10 mouse cellular contexts compared by ENCODE assay signal in genomic region chrX:77559199-77559881, GRCm38 (mm10). TPM values are rescaled to one million over a fixed set of nuclear protein-coding genes. Genes with fewer than 3 reads are reported as not detected.
A peak's percentile ranks its signal among the peaks of the same experiment; 100 is the strongest.
DNase-seq lines count a peak whose midpoint lies in the region; ATAC-seq and TF ChIP-seq lines count a peak whose summit lies in the region.
"Had no signal": no experiment of that assay in that cellular context is flagged by ENCODE, and none has a peak within 500 bp of the region (broad histone marks: within the 10 kb centered on the region; RNA-seq: fewer than 3 reads in every experiment).

No protein-coding gene starts in this region.

- DNase-seq in heart, adult 2 months = peak in 1 of 2 experiments; percentile 51
- peak; percentile 25 for DNase-seq in Patski (ENCODE audit: low read depth, low spot score)
- peak; percentile 67 to 73 for DNase-seq in cerebellum, postnatal 36 days
- no peak for DNase-seq in layer of hippocampus, adult 8-10 months (ENCODE audit: low spot score in 2 of 2)
- no peak for DNase-seq in left cerebral cortex, adult 9 months (ENCODE audit: low spot score in 2 of 2)
- no peak for DNase-seq in midbrain, embryonic 11.5 days (ENCODE audit: low spot score, missing footprints)

- H3K27ac ChIP-seq in heart, adult 2 months = no peak overlapping the region
- H3K27ac ChIP-seq in heart, embryonic 12.5 days (ENCODE audit: poor library complexity, severe bottlenecking) = no peak overlapping the region
- H3K27ac ChIP-seq in liver, embryonic 15.5 days (replicated peaks) = no peak overlapping the region
- H3K27ac ChIP-seq in midbrain, embryonic 11.5 days (ENCODE audit: low read depth, low read length) = no peak overlapping the region
- H3K27ac ChIP-seq: limb, embryonic 15.5 days had no signal

- H3K79me2 ChIP-seq in heart, adult 2 months (replicated peaks; ENCODE audit: control insufficient read depth, insufficient read depth, low read length) = peaks cover 2% of the 10 kb centered on the region; the same call in 1 of the 2 replicates

- POLR2A ChIA-PET in Patski (lab: Charles Lee) = no interaction called here

- no peak for ATAC-seq in heart, embryonic 12.5 days (ENCODE audit: insufficient number of reproducible peaks, low FRiP score)
- ATAC-seq in Patski = peak; percentile 44
- peak; percentile 28; the same call in 1 of the 2 replicates for ATAC-seq in liver, embryonic 15.5 days (ENCODE audit: insufficient read depth)
- no peak for ATAC-seq in midbrain, embryonic 11.5 days (ENCODE audit: low FRiP score)

- 0 out of 2 replicates have a peak, but pooled peaks have one; percentile 17 for TF ChIP-seq EP300 in heart, adult 2 months (IDR thresholded peaks at IDR 0.05; ENCODE audit: insufficient read depth, low read depth, low read length)

- no peak overlapping the region for H3K9ac ChIP-seq in heart, adult 2 months (ENCODE audit: low read depth, low read length)
- H3K9ac ChIP-seq in heart, embryonic 12.5 days = no peak overlapping the region
- no peak overlapping the region for H3K9ac ChIP-seq in liver, embryonic 15.5 days
- H3K9ac ChIP-seq in midbrain, embryonic 11.5 days (ENCODE audit: low read length) = no peak overlapping the region
- H3K9ac ChIP-seq: limb, embryonic 15.5 days had no signal

- in situ Hi-C loops in Patski (cut with MboI; ENCODE audit: low pct_unique_long_range_greater_than_20kb) = no loop called here

- TF ChIP-seq CTCF in heart, adult 2 months (IDR thresholded peaks at IDR 0.05) = no peak
- no peak for TF ChIP-seq CTCF in Patski (IDR thresholded peaks at IDR 0.05)

- H3K4me2 ChIP-seq in heart, embryonic 12.5 days = no peak overlapping the region
- H3K4me2 ChIP-seq in liver, embryonic 15.5 days = no peak overlapping the region
- H3K4me2 ChIP-seq in midbrain, embryonic 11.5 days = no peak overlapping the region
- H3K4me2 ChIP-seq: limb, embryonic 15.5 days had no signal

- peaks cover 5% of the 10 kb centered on the region; the same call in 1 of the 2 replicates for H3K9me3 ChIP-seq in heart, embryonic 12.5 days (replicated peaks)
- H3K9me3 ChIP-seq in liver, embryonic 15.5 days (replicated peaks) = no peaks in the 10 kb centered on the region
- no peaks in the 10 kb centered on the region for H3K9me3 ChIP-seq in midbrain, embryonic 11.5 days (ENCODE audit: control insufficient read depth, low read length)
- H3K9me3 ChIP-seq: limb, embryonic 15.5 days had no signal

- H3K4me3 ChIP-seq in heart, adult 2 months = no peak overlapping the region
- H3K4me3 ChIP-seq in heart, embryonic 12.5 days = no peak overlapping the region
- no peak overlapping the region for H3K4me3 ChIP-seq in liver, embryonic 15.5 days (replicated peaks)
- no peak overlapping the region for H3K4me3 ChIP-seq in midbrain, embryonic 11.5 days (ENCODE audit: low read depth, low read length)
- H3K4me3 ChIP-seq: erythroblast, embryonic 14.5 days; limb, embryonic 15.5 days had no signal

- no peaks in the 10 kb centered on the region for H3K36me3 ChIP-seq in heart, adult 2 months (ENCODE audit: control insufficient read depth, insufficient read depth, low read length)
- peaks cover 4% of the 10 kb centered on the region for H3K36me3 ChIP-seq in heart, embryonic 12.5 days
- no peaks in the 10 kb centered on the region for H3K36me3 ChIP-seq in liver, embryonic 15.5 days (replicated peaks)
- no peaks in the 10 kb centered on the region for H3K36me3 ChIP-seq in midbrain, embryonic 11.5 days (ENCODE audit: control insufficient read depth, insufficient read depth, low read length)
- H3K36me3 ChIP-seq: limb, embryonic 15.5 days had no signal

- intact Hi-C loops in heart, adult 2 months (cut with DNase I) = no loop called here

- H3K27me3 ChIP-seq in heart, adult 2 months (ENCODE audit: control insufficient read depth, insufficient read depth, low read length) = no peaks in the 10 kb centered on the region
- no peaks in the 10 kb centered on the region for H3K27me3 ChIP-seq in heart, embryonic 12.5 days (replicated peaks)
- peaks cover 14% of the 10 kb centered on the region for H3K27me3 ChIP-seq in Patski
- H3K27me3 ChIP-seq in liver, embryonic 15.5 days = no peaks in the 10 kb centered on the region
- no peaks in the 10 kb centered on the region for H3K27me3 ChIP-seq in midbrain, embryonic 11.5 days (ENCODE audit: control insufficient read depth, insufficient read depth, low read length)
- H3K27me3 ChIP-seq: limb, embryonic 15.5 days had no signal

- CTCF ChIA-PET in Patski (lab: Charles Lee) = no interaction called here

- peaks cover 8% of the 10 kb centered on the region for H3K4me1 ChIP-seq in heart, adult 2 months (ENCODE audit: control insufficient read depth, insufficient read depth, low read length)
- peaks cover 10% of the 10 kb centered on the region; the same call in 1 of the 2 replicates for H3K4me1 ChIP-seq in heart, embryonic 12.5 days (replicated peaks)
- H3K4me1 ChIP-seq in liver, embryonic 15.5 days (replicated peaks) = no peaks in the 10 kb centered on the region; the same call in 1 of the 2 replicates
- H3K4me1 ChIP-seq in midbrain, embryonic 11.5 days (ENCODE audit: control insufficient read depth, insufficient read depth, low read length) = no peaks in the 10 kb centered on the region
- H3K4me1 ChIP-seq: limb, embryonic 15.5 days had no signal

- TF ChIP-seq POLR2A in heart, adult 2 months (IDR thresholded peaks at IDR 0.05; ENCODE audit: insufficient read depth, low read depth, low read length) = no peak

RNA-seq across cellular contexts. Expression of gene Tbl1x, which starts 48.5 kb away (rescaled TPM):
- total RNA-seq in heart, adult 2 months (2021) = 10 to 100 TPM; 30.7 to 32.5 TPM
- polyA plus RNA-seq in heart, adult 2 months (2012; rRNA removed) = 14.7 and 25.8 TPM in 2 replicates
- 63.4 and 63.6 TPM in 2 replicates for polyA plus RNA-seq in heart, embryonic 12.5 days (2016; fragmentation: Nextera tagmentation; extraction: Ambion mirVana)
- 67.2 TPM for polyA plus RNA-seq in Patski (2021)
- 15.7 and 16.2 TPM in 2 replicates for polyA plus RNA-seq in liver, embryonic 15.5 days (2015; fragmentation: Nextera tagmentation; extraction: Ambion mirVana)
- 10 to 100 TPM; 31.9 to 36.1 (median 34.3) TPM for total RNA-seq in layer of hippocampus, adult 8-10 months (2022)
- 78.6 and 85.1 TPM in 2 replicates for polyA plus RNA-seq in midbrain, embryonic 11.5 days (2014; fragmentation: Nextera tagmentation; extraction: Ambion mirVana)

Comparison
In these comparisons a context has a peak if more than half of its experiments do, and no peak if none do; other contexts are left out.
1. DNase-seq: peak in Patski (single experiment) and cerebellum, postnatal 36 days (2 of 2); none in layer of hippocampus, adult 8-10 months (0 of 2), left cerebral cortex, adult 9 months (0 of 2) and midbrain, embryonic 11.5 days (single experiment).
2. ATAC-seq: peak in Patski (single experiment) and liver, embryonic 15.5 days (single experiment); none in heart, embryonic 12.5 days (single experiment) and midbrain, embryonic 11.5 days (single experiment).